Mouse (Mus musculus) kidney, postnatal 36 days (tissue): ENCODE results near the gene Hfe.
A peak's percentile ranks its signal among the peaks of the same experiment; 100 is the strongest.
"Not testable (repeated sequence)": the region's sequence is repeated elsewhere in the genome, so short reads cannot be mapped to it uniquely, and the experiment has no call there.

ENCODE experiments used
- DNase-seq, 2 experiments: peaks; one replicate each; pipeline ENCODE4 v3.0.0; 2021 to 2022; ENCODE audit warnings: mixed read lengths in 2 of 2

Gene Hfe

GRCm38 (mm10) chr13:23709714-23710373, 810 bp downstream of the Hfe start:
- DNase-seq = no peak

- DNase-seq = peak in 1 of 2 experiments; percentile 37
Measured at GRCm38 (mm10) chr13:23708654-23709053, 2.0 kb downstream of the Hfe start.

- DNase-seq = no peak
Measured at GRCm38 (mm10) chr13:23708041-23708440, 2.6 kb downstream of the Hfe start.

GRCm38 (mm10) chr13:23706771-23707170, 3.9 kb downstream of the Hfe start:
- DNase-seq = no peak

GRCm38 (mm10) chr13:23705751-23706356, 4.8 kb downstream of the Hfe start:
- no peak for DNase-seq

- DNase-seq = not testable (repeated sequence)
Measured at GRCm38 (mm10) chr13:23702801-23703200, 7.9 kb downstream of the Hfe start.

- DNase-seq = no peak
Measured at GRCm38 (mm10) chr13:23702220-23702619, 8.4 kb downstream of the Hfe start.

GRCm38 (mm10) chr13:23700786-23701520, 9.7 kb downstream of the Hfe start:
- DNase-seq = peak; percentile 79 to 84

- DNase-seq = no peak
Measured at GRCm38 (mm10) chr13:23699767-23700166, 10.9 kb downstream of the Hfe start.

GRCm38 (mm10) chr13:23698996-23699395, 11.7 kb downstream of the Hfe start:
- DNase-seq = no peak

- peak; percentile 97 to 98 for DNase-seq
Measured at GRCm38 (mm10) chr13:23698300-23698693, 12.4 kb downstream of the Hfe start, which contains the start of gene Hist1h4c. TSS of gene Hist1h4c (minus strand) at chr13:23698454.

GRCm38 (mm10) chr13:23697491-23698299, 13.0 kb downstream of the Hfe start:
- peak; percentile 52 to 75 for DNase-seq

- DNase-seq = peak in 1 of 2 experiments; percentile 25
Measured at GRCm38 (mm10) chr13:23696061-23696474, 14.6 kb downstream of the Hfe start.

GRCm38 (mm10) chr13:23695514-23695913, 15.1 kb downstream of the Hfe start, which contains the start of gene Hist1h1t:
TSS of gene Hist1h1t (plus strand) at chr13:23695814.
- no peak for DNase-seq

GRCm38 (mm10) chr13:23694956-23695355, 15.7 kb downstream of the Hfe start:
- DNase-seq = no peak

- DNase-seq = peak; percentile 74 to 83
Measured at GRCm38 (mm10) chr13:23693856-23694440, 16.7 kb downstream of the Hfe start.

GRCm38 (mm10) chr13:23689459-23689858, 21.2 kb downstream of the Hfe start:
- no peak for DNase-seq

- DNase-seq = no peak
Measured at GRCm38 (mm10) chr13:23688956-23689355, 21.7 kb downstream of the Hfe start.

- peak; percentile 25 to 52 for DNase-seq
Measured at GRCm38 (mm10) chr13:23687907-23688306, 22.7 kb downstream of the Hfe start.

- no peak for DNase-seq
Measured at GRCm38 (mm10) chr13:23687181-23687580, 23.5 kb downstream of the Hfe start.

- no peak for DNase-seq
Measured at GRCm38 (mm10) chr13:23685966-23686365, 24.7 kb downstream of the Hfe start.

- no peak for DNase-seq
Measured at GRCm38 (mm10) chr13:23685121-23685861, 25.4 kb downstream of the Hfe start.
